Mouse (Mus musculus): ENCODE data around the gene Arl3.

DNA sequence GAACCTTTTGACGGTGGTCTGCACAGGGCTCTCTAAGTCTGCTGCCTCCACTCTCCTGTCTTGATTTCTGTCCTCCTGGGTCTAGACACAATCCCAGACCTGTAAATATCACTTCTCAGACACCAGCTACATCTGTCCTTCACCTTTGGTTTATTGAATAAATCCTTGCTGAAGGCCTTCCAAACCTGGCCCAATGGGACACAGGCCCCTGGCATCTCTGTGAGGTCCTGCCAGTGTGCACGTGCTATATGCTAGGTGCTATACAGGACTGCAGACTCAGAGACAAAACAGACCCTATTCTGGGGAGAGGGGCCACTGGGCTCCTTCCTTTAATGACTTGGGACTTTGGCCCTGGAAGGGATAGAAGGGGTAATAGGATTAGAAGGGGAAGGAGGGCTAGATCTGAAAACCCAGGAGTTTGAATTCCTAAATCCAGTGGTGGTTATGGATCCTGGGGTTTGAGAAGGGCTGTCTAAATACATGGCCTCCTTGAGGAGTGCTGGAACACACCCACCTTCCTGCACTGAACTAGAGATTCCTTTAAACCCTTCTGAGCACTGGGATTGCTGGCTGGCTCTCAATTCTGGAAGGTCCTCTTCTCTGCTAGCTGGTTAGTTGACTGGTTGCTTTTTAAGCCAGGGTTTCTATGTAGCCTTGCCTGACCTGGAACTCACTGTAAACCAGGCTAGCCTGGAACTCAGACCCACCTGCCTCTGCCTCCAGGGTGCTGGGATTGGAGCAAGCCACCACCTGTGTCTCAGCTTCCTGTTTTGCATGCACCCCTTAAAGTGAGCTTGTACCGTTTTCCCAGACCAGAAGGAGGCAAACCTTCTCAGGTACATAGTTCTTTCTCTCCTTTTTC lies 56.1 kb downstream of the Arl3 start:
- TF ChIP-seq CTCF (IDR thresholded peaks at IDR 0.05; ENCODE audit: borderline replicate concordance, insufficient read depth, low read depth, low read length) (no peak), POLR2A (IDR thresholded peaks at IDR 0.05; ENCODE audit: borderline replicate concordance, insufficient read depth, low read length) (no peak)

All from cerebellum, adult 2 months (tissue).